Mouse (Mus musculus) liver, adult 2 months (tissue): ENCODE results near the gene Stxbp4.

Experiments
- CTCF ChIP-seq: fragments of 200-500 bp; IDR thresholded peaks from 2 replicates; pipeline ENCODE4 v1.5.1; 2011; ENCODE audit warnings: low read depth, low read length, control low read depth
- POLR2A ChIP-seq: fragments of 200-500 bp; IDR thresholded peaks from 2 replicates; pipeline ENCODE4 v1.6.1; 2011; ENCODE audit warnings: low read length, control low read depth; ENCODE audit not compliant: insufficient read depth; ENCODE audit errors: extremely low read depth

DNA sequence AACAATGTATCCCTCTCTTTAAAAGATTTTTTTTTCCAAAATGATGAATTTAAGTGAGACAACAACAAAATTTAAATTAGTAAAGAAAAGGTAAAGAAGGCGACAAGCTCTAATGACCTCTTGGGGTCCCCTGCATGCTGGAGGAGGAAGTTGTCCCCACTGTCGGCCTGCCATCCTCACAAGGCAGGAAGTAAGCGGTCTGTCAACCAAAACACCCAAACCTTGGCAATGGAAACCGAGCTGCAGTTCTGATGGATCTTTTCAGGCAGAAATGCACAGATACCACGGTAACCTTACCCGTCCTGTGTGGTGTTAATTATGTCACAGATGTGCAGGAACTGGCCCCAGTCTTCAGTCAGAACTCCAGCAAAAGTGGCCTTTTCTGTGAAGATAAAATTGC is 46.9 kb upstream of the Stxbp4 start:
- TF ChIP-seq CTCF (no peak), POLR2A (no peak)
